Mouse (Mus musculus) forebrain, embryonic 11.5 days (tissue): ENCODE measurements around the gene C130032M10Rik. TPM values are rescaled to one million over a fixed set of nuclear protein-coding genes. Genes with fewer than 3 reads are reported as not detected.
A peak's percentile ranks its signal among the peaks of the same experiment; 100 is the strongest.

Source experiments
- ATAC-seq: fragments of 200-750 bp; cut with Nextera tagmentation; replicated peaks from 2 replicates; pipeline ENCODE4 v1.8.0; 2017; ENCODE audit warnings: moderate TSS enrichment; ENCODE audit not compliant: low FRiP score
- DNase-seq: peaks from one replicate; pipeline ENCODE4 v3.0.0-alpha.2; 2017; ENCODE audit warnings: low spot score
- H3K27ac ChIP-seq: fragments of 300-500 bp; sonication (generic); 2 replicates; pipeline ENCODE4 v1.5.1; 2014; ENCODE audit warnings: low read depth, low read length
- H3K27me3 ChIP-seq: fragments of 300-500 bp; sonication (generic); 2 replicates; pipeline ENCODE4 v1.6.1; 2014; ENCODE audit warnings: mild to moderate bottlenecking, low read length, mixed read lengths; ENCODE audit not compliant: control insufficient read depth, insufficient read depth
- H3K36me3 ChIP-seq: fragments of 300-500 bp; sonication (generic); 2 replicates; pipeline ENCODE4 v1.6.1; 2014; ENCODE audit warnings: mild to moderate bottlenecking, low read length, moderate library complexity, mixed read lengths; ENCODE audit not compliant: control insufficient read depth, insufficient read depth
- H3K4me1 ChIP-seq: fragments of 300-500 bp; sonication (generic); replicated peaks from 2 replicates; pipeline ENCODE4 v1.6.1; 2014; ENCODE audit warnings: low read length, mixed read lengths; ENCODE audit not compliant: control insufficient read depth, insufficient read depth
- H3K4me2 ChIP-seq: fragments of 300-500 bp; sonication (generic); 2 replicates; pipeline ENCODE4 v1.6.1; 2014; ENCODE audit warnings: low read depth, mild to moderate bottlenecking, low read length, moderate library complexity, mixed read lengths; ENCODE audit not compliant: severe bottlenecking
- H3K4me3 ChIP-seq: fragments of 300-500 bp; sonication (generic); 2 replicates; pipeline ENCODE4 v1.5.1; 2014; ENCODE audit warnings: low read depth, low read length
- H3K9ac ChIP-seq: fragments of 300-500 bp; sonication (generic); 2 replicates; pipeline ENCODE4 v1.6.1; 2014; ENCODE audit warnings: low read length
- H3K9me3 ChIP-seq: fragments of 300-500 bp; sonication (generic); 2 replicates; pipeline ENCODE4 v1.6.1; 2016; ENCODE audit warnings: low read length, mixed read lengths; ENCODE audit not compliant: control insufficient read depth
- WGBS: fragments of 180-500 bp; shearing (Covaris S2); extraction: QIAGEN DNeasy Blood & Tissue Kit; methylation state at CpG from one replicate; pipeline ENCODE4 v1.1.7; 2014; 5-methylcytosine and 5-hydroxymethylcytosine counted together
- polyA plus RNA-seq: library from polyadenylated mRNA; unstranded; fragments of >200 nt; fragmentation: Nextera tagmentation; extraction: Ambion mirVana; gene quantifications from 2 replicates; pipeline ENCODE4 v1.2.1, GENCODE M21; 2014

Gene C130032M10Rik
- polyA plus RNA-seq, 1 experiment from 2014 or later = not detected

GRCm38 (mm10) chr9:114534747-114535517 is 19.4 kb downstream of the C130032M10Rik start:
- H3K9me3 ChIP-seq = no peaks in the 10 kb centered on the region
- WGBS = 86% methylated on average over 9 of the region's 9 CpGs
- H3K4me3 ChIP-seq = no peak overlapping the region
- ATAC-seq (no peak), DNase-seq (no peak)
- no peak overlapping the region for H3K9ac ChIP-seq
- no peaks in the 10 kb centered on the region; the same call in 1 of the 2 replicates for H3K36me3 ChIP-seq
- H3K27me3 ChIP-seq = no peaks in the 10 kb centered on the region
- H3K4me1 ChIP-seq = peaks cover 16% of the 10 kb centered on the region
- H3K4me2 ChIP-seq = no peak overlapping the region
- no peak overlapping the region for H3K27ac ChIP-seq

- 5% methylated on average over 2 of the region's 2 CpGs for WGBS
- Histone ChIP-seq H3K27ac (peak overlapping the region; percentile 66; the same call in 1 of the 2 replicates), H3K4me2 (no peak overlapping the region), H3K9ac (peak overlapping the region; percentile 29), H3K4me3 (no peak overlapping the region), H3K4me1 (peaks cover 11% of the 10 kb centered on the region), H3K36me3 (no peaks in the 10 kb centered on the region; the same call in 1 of the 2 replicates), H3K27me3 (no peaks in the 10 kb centered on the region), H3K9me3 (no peaks in the 10 kb centered on the region)
- DNase-seq (no peak), ATAC-seq (peak; percentile 76)
Measured at GRCm38 (mm10) chr9:114536628-114537027, 21.1 kb downstream of the C130032M10Rik start.

- H3K4me1 ChIP-seq = peaks cover 11% of the 10 kb centered on the region
Measured at GRCm38 (mm10) chr9:114538996-114539563, 23.6 kb downstream of the C130032M10Rik start.

DNA sequence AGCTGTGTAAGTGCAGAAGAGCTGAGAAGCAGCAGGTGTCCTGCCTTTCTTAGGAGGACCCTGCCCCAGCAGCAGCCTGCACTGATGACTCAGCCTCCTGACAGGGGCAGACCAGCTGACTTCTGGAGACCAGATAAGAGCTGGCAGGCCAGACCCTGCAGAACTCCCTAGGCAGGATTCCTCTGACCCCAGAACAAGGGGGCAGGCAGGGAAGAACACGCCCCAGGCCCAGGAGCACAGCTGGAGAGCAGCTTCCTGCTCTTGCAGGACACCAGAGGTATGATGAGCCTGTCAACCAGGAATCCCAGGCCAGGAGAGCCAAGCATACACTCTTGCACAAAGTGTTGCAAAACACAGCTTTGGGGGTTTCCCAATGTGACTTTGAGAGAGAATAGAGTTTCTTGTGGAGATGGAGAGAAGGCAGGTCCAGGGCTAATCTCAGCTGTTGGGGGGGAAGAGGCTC is 25.8 kb downstream of the C130032M10Rik start:
- Histone ChIP-seq H3K27ac (no peak overlapping the region), H3K4me3 (no peak overlapping the region), H3K27me3 (no peaks in the 10 kb centered on the region), H3K36me3 (no peaks in the 10 kb centered on the region; the same call in 1 of the 2 replicates), H3K9ac (peak overlapping the region; percentile 16; the same call in 1 of the 2 replicates), H3K4me2 (no peak overlapping the region), H3K9me3 (no peaks in the 10 kb centered on the region), H3K4me1 (peaks cover 23% of the 10 kb centered on the region)
- no peak for DNase-seq
- ATAC-seq = no peak
- WGBS = 40% methylated on average over 1 of the region's 1 CpGs

More at GRCm38 (mm10) chr9:114538996-114539563, 23.6 kb downstream of the C130032M10Rik start:
- Histone ChIP-seq H3K27me3 (no peaks in the 10 kb centered on the region), H3K27ac (no peak overlapping the region), H3K36me3 (no peaks in the 10 kb centered on the region; the same call in 1 of the 2 replicates), H3K9me3 (no peaks in the 10 kb centered on the region), H3K9ac (no peak overlapping the region), H3K4me2 (no peak overlapping the region), H3K4me3 (no peak overlapping the region)
- ATAC-seq (no peak), DNase-seq (no peak)
- 82% methylated on average over 7 of the region's 7 CpGs for WGBS

GRCm38 (mm10) chr9:114543882-114544753 is 28.6 kb downstream of the C130032M10Rik start:
- Histone ChIP-seq H3K4me1 (peaks cover 26% of the 10 kb centered on the region), H3K4me2 (no peak overlapping the region), H3K36me3 (no peaks in the 10 kb centered on the region; the same call in 1 of the 2 replicates), H3K9me3 (no peaks in the 10 kb centered on the region), H3K27me3 (no peaks in the 10 kb centered on the region), H3K9ac (no peak overlapping the region), H3K27ac (no peak overlapping the region), H3K4me3 (no peak overlapping the region)
- DNase-seq (no peak), ATAC-seq (no peak)
- 69% methylated on average over 17 of the region's 17 CpGs for WGBS

GRCm38 (mm10) chr9:114544754-114545393 is 29.4 kb downstream of the C130032M10Rik start:
- WGBS = 44% methylated on average over 9 of the region's 9 CpGs
- H3K4me3 ChIP-seq = no peak overlapping the region
- no peaks in the 10 kb centered on the region for H3K27me3 ChIP-seq
- no peak for DNase-seq
- no peaks in the 10 kb centered on the region for H3K9me3 ChIP-seq
- no peak overlapping the region for H3K4me2 ChIP-seq
- H3K36me3 ChIP-seq = no peaks in the 10 kb centered on the region
- H3K9ac ChIP-seq = no peak overlapping the region
- peaks cover 31% of the 10 kb centered on the region for H3K4me1 ChIP-seq
- H3K27ac ChIP-seq = no peak overlapping the region
- ATAC-seq = no peak

- Histone ChIP-seq H3K9me3 (no peaks in the 10 kb centered on the region), H3K27ac (no peak overlapping the region), H3K36me3 (no peaks in the 10 kb centered on the region), H3K4me3 (no peak overlapping the region), H3K9ac (no peak overlapping the region), H3K4me1 (peaks cover 35% of the 10 kb centered on the region), H3K4me2 (no peak overlapping the region), H3K27me3 (no peaks in the 10 kb centered on the region)
- ATAC-seq (no peak), DNase-seq (no peak)
- WGBS = 70% methylated on average over 12 of the region's 12 CpGs
Measured at GRCm38 (mm10) chr9:114546765-114547164, 31.3 kb downstream of the C130032M10Rik start.

GRCm38 (mm10) chr9:114547643-114548077 is 32.2 kb downstream of the C130032M10Rik start:
- ATAC-seq = no peak; the same call in 1 of the 2 replicates
- no peaks in the 10 kb centered on the region for H3K36me3 ChIP-seq
- peaks cover 35% of the 10 kb centered on the region for H3K4me1 ChIP-seq
- no peak overlapping the region for H3K9ac ChIP-seq
- DNase-seq = no peak
- H3K4me3 ChIP-seq = no peak overlapping the region
- H3K4me2 ChIP-seq = no peak overlapping the region
- H3K27ac ChIP-seq = no peak overlapping the region
- H3K27me3 ChIP-seq = no peaks in the 10 kb centered on the region
- H3K9me3 ChIP-seq = no peaks in the 10 kb centered on the region
- WGBS = 19% methylated on average over 6 of the region's 6 CpGs
